Comparison of ENCODE assay signal across 10 mouse cellular contexts in genomic region chr11:117617368-117617908, GRCm38 (mm10). TPM values are rescaled to one million over a fixed set of nuclear protein-coding genes. Genes with fewer than 3 reads are reported as not detected.
DNase-seq lines count a peak whose midpoint lies in the region; ATAC-seq and TF ChIP-seq lines count a peak whose summit lies in the region.
"Had no signal": no experiment of that assay in that cellular context is flagged by ENCODE, and none has a peak within 500 bp of the region (broad histone marks: within the 10 kb centered on the region; RNA-seq: fewer than 3 reads in every experiment).

No protein-coding gene starts in this region.

- intact Hi-C loops in heart, postnatal 25 days (cut with DNase I) = no loop called here

- H3K36me3 ChIP-seq in heart, embryonic 11.5 days (ENCODE audit: control insufficient read depth, insufficient read depth, low read length) = no peaks in the 10 kb centered on the region
- H3K36me3 ChIP-seq in hindbrain, embryonic 13.5 days = no peaks in the 10 kb centered on the region
- H3K36me3 ChIP-seq in midbrain, embryonic 12.5 days = no peaks in the 10 kb centered on the region

- TF ChIP-seq CTCF in brain, embryonic 14.5 days (IDR thresholded peaks at IDR 0.05; ENCODE audit: borderline replicate concordance, extremely low read depth, insufficient read depth, insufficient read length) = no peak

- ATAC-seq in heart, embryonic 11.5 days (replicated peaks; ENCODE audit: insufficient number of reproducible peaks, low FRiP score, low TSS enrichment) = no peak
- no peak for ATAC-seq in hindbrain, embryonic 13.5 days (ENCODE audit: low FRiP score)
- no peak for ATAC-seq in midbrain, embryonic 12.5 days (ENCODE audit: low FRiP score, low read depth)
- ATAC-seq in granulocyte monocyte progenitor cell, adult 5-6 weeks (replicated peaks; ENCODE audit: poor library complexity, severe bottlenecking) = no peak

- peaks cover 9% of the 10 kb centered on the region; the same call in 1 of the 2 replicates for H3K4me1 ChIP-seq in heart, embryonic 11.5 days (ENCODE audit: control insufficient read depth, insufficient read depth, low read length)
- peaks cover 41% of the 10 kb centered on the region for H3K4me1 ChIP-seq in hindbrain, embryonic 13.5 days (replicated peaks)
- peaks cover 21% of the 10 kb centered on the region for H3K4me1 ChIP-seq in midbrain, embryonic 12.5 days

- H3K4me2 ChIP-seq in heart, embryonic 11.5 days = peak overlapping the region; percentile 46
- peak overlapping the region; percentile 31 for H3K4me2 ChIP-seq in hindbrain, embryonic 13.5 days
- H3K4me2 ChIP-seq in midbrain, embryonic 12.5 days (replicated peaks) = peak overlapping the region; percentile 10

- no peak for DNase-seq in heart, postnatal 25 days (ENCODE audit: low spot score)
- DNase-seq in brain, embryonic 14.5 days (ENCODE audit: low read depth) = peak; percentile 71
- no peak for DNase-seq in testis, postnatal 10 days (ENCODE audit: low spot score)
- DNase-seq in Muller cell, postnatal 12 days (ENCODE audit: inconsistent ontology term) = no peak
- DNase-seq: B cell, adult 2 months; cerebellum, adult 11-12 months had no signal

- H3K4me3 ChIP-seq in heart, embryonic 11.5 days (ENCODE audit: low read depth, low read length) = no peak overlapping the region
- no peak overlapping the region for H3K4me3 ChIP-seq in hindbrain, embryonic 13.5 days
- no peak overlapping the region for H3K4me3 ChIP-seq in midbrain, embryonic 12.5 days

- no peak for TF ChIP-seq POLR2A in brain, embryonic 14.5 days (IDR thresholded peaks at IDR 0.05; ENCODE audit: borderline replicate concordance, extremely low read depth, insufficient read depth, insufficient read length, poor library complexity, severe bottlenecking)

- WGBS in heart, embryonic 11.5 days (ENCODE audit: insufficient replicate concordance) = 15% methylated on average over 16 of the region's 16 CpGs
- WGBS in hindbrain, embryonic 13.5 days = 18% methylated on average over 16 of the region's 16 CpGs
- 29% methylated on average over 16 of the region's 16 CpGs for WGBS in midbrain, embryonic 12.5 days

- no peak overlapping the region for H3K27ac ChIP-seq in heart, embryonic 11.5 days (ENCODE audit: low read depth, low read length)
- H3K27ac ChIP-seq in hindbrain, embryonic 13.5 days = peak overlapping the region; percentile 84
- peak overlapping the region; percentile 63 for H3K27ac ChIP-seq in midbrain, embryonic 12.5 days (replicated peaks)

- no peak overlapping the region for H3K9ac ChIP-seq in heart, embryonic 11.5 days (ENCODE audit: low read depth, low read length)
- peak overlapping the region; percentile 59 for H3K9ac ChIP-seq in hindbrain, embryonic 13.5 days
- peak overlapping the region; percentile 16; the same call in 1 of the 2 replicates for H3K9ac ChIP-seq in midbrain, embryonic 12.5 days (replicated peaks)

- peaks cover 54% of the 10 kb centered on the region for H3K27me3 ChIP-seq in heart, embryonic 11.5 days (ENCODE audit: control insufficient read depth, insufficient read depth, low read length)
- peaks cover 35% of the 10 kb centered on the region for H3K27me3 ChIP-seq in hindbrain, embryonic 13.5 days
- H3K27me3 ChIP-seq in midbrain, embryonic 12.5 days = peaks cover 46% of the 10 kb centered on the region

- no peaks in the 10 kb centered on the region for H3K9me3 ChIP-seq in heart, embryonic 11.5 days (replicated peaks; ENCODE audit: control insufficient read depth, low read length)
- H3K9me3 ChIP-seq in hindbrain, embryonic 13.5 days = no peaks in the 10 kb centered on the region
- no peaks in the 10 kb centered on the region for H3K9me3 ChIP-seq in midbrain, embryonic 12.5 days

RNA-seq across cellular contexts. Expression of gene Tnrc6c, which starts 36.7 kb away (rescaled TPM):
- 7.0 and 8.1 TPM in 2 replicates for polyA plus RNA-seq in heart, embryonic 11.5 days (2014; fragmentation: Nextera tagmentation; extraction: Ambion mirVana)
- total RNA-seq in heart, postnatal 25 days (2021) = 10 to 100 TPM; 25.7 to 33.4 TPM
- 54.3 and 82.0 TPM in 2 replicates for polyA plus RNA-seq in brain, embryonic 14.5 days (2012; rRNA removed)
- polyA plus RNA-seq in hindbrain, embryonic 13.5 days (2015; fragmentation: Nextera tagmentation; extraction: Ambion mirVana) = 24.9 and 27.3 TPM in 2 replicates
- 24.3 and 26.4 TPM in 2 replicates for polyA plus RNA-seq in midbrain, embryonic 12.5 days (2016; fragmentation: Nextera tagmentation; extraction: Ambion mirVana)
- total RNA-seq in granulocyte monocyte progenitor cell, adult 5-6 weeks (2014; fragmentation: Nextera tagmentation) = 21.9 and 24.4 TPM in 2 replicates
- total RNA-seq in granulocyte monocyte progenitor cell, adult 5-6 weeks (2017) = 22.7 and 23.5 TPM in 2 replicates
